Mouse (Mus musculus) lung, adult 18-20 months (tissue): ENCODE measurements around the gene Fkbp10.

Source experiments
- DNase-seq, 2 experiments: peaks; one replicate each; pipeline ENCODE4 v3.0.0; 2022; ENCODE audit warnings: mixed read lengths in 2 of 2

Fkbp10 gene

GRCm38 (mm10) chr11:100394353-100395074, 21.0 kb upstream of the Fkbp10 start:
- DNase-seq = no peak

DNA sequence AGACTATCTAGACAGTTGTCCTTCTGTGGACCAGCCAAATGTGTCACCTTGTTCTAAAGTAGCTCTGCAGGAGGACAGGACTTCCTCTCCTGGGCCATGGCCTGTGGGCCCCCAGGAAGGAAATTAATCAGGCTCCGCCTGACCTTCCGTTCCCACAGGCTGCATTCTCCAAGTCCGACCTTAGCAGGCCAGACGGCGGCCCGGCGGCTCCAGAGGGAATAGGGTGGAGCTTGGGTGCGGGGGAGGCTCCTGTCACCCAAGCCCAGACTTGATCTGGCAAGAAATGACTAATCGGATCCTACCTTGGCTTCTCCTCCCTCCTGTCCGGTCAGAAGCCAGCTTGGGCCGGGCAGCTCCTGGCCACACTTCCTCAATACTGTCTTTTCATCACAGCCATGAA, 20.3 kb upstream of the Fkbp10 start:
- peak; percentile 82 to 90 for DNase-seq

GRCm38 (mm10) chr11:100395861-100396631, 19.5 kb upstream of the Fkbp10 start:
- peak; percentile 68 to 76 for DNase-seq

DNA sequence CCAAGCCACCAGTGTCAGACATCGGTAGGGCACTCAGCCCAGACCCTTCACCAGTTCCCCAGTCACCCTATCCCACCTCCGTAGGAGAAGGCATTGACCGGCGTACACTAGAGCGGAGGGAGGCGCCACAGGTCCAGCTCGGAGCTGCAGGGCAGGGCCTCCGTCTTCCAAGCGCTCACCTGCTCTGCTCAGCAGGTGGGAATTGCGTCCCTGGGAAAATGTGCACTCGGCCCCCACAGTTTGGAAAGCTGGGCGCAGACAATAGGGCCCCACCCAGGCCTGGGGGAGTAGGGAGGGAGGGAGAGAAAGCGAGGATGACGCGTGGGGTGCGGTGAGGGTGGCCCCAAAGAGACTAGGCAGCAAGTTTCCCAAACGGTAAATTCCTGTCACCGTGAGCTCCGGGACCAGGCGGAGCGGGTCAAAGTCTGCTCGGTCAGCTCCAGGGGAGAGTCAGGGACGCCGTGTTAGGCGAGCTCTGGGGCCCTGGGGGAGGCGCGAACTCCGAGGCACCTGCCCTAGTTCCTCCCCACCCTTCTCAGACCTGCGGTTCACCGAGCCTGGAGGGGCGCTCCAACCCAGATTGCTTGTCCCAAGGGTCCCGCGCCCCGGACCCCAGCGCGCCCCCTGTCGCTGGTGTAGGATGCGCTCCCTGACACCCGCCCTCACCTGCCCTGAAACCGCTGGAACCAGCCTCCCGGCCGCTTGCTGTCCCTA, 18.5 kb upstream of the Fkbp10 start:
- peak; percentile 65 to 70 for DNase-seq

GRCm38 (mm10) chr11:100397600-100398389, 17.7 kb upstream of the Fkbp10 start, which contains the start of gene Jup:
Jup (minus strand) TSS chr11:100397763.
- DNase-seq = peak; percentile 100

- no peak for DNase-seq
These were observed 17.0 kb upstream of the Fkbp10 start for GRCm38 (mm10) chr11:100398517-100398916.

- DNase-seq = peak; percentile 52 to 70
These were observed 16.2 kb upstream of the Fkbp10 start for GRCm38 (mm10) chr11:100399320-100399719.

- DNase-seq = no peak
These were observed 15.6 kb upstream of the Fkbp10 start for GRCm38 (mm10) chr11:100399727-100400538.

DNA sequence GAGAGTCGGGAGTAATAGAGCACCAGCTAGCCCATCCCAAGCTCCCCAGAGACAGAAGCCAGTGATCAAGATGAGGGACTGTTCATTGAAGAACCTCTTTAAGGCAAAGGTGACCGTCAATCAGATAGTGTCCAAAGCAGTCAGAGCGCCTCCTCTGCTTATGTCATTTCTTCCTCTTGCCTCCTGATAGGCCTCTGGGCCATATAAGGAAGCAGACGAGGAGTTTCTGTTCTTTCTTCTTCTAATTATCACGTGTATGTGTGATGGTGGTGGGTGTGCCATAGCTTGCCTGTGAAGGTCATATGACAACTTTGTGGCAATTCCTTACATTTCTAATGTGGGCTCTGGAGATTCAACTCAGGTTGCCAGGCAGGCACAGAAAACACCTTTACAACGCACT, 14.7 kb upstream of the Fkbp10 start:
- no peak for DNase-seq

DNA sequence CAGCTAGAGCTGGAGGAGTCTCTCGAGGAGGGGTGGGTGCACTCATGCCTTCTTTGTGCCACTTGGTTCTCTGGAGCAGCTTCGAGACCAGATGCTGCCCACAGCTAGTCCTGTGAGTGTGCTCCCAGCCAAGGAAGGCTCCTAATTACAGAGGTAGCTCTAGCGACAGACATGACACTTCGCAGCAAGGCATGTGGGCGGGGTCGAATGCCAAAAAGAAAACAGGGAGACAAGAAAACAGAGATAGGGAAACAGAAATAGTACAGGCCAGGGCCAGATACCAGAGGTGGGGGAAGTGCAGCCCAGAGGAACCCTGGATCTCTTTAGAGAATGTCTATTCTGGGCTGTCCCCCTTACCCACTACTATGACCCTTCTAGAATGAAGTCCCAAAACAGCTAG, 13.3 kb upstream of the Fkbp10 start:
- DNase-seq = no peak

DNA sequence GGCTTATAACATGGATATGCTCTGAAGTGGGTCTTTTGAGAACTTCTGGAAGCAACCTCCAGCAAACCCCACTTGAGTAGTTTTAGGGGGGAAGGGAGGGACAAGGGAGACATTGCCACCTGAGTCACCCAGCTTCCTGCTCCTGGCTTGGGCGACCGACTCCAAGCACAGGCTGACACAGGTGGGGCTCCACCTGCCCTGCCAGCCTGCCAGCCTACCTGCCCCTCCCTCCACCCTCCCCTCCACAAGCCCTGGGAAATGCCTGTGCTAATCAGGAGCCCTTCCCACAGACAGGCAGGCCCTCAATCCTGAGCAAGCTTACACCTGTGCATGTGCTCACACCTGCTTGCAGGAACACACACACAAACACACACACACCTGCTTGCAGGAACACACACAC, 12.8 kb upstream of the Fkbp10 start:
- peak; percentile 74 to 84 for DNase-seq

GRCm38 (mm10) chr11:100403445-100404134, 11.9 kb upstream of the Fkbp10 start:
- no peak for DNase-seq

GRCm38 (mm10) chr11:100404456-100405074, 10.9 kb upstream of the Fkbp10 start:
- no peak for DNase-seq

DNA sequence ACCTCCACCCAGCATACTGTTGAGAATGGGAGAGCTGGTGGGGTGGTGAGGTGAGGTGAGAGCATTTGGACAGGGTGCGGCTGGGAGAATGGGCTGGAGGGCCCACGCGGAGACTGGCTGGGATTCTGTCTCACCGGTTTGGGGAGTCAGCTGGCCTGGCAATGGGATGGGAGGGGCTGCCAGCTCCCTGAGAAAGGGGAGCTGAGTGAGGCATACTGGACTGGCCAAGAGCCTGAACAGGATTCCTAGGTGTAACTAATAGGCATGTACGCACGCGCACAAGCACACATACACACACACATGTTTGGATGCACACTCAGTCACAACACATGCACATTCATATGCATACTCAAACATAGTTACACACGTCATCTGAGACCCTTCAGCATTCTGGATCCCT, 9.2 kb upstream of the Fkbp10 start:
- DNase-seq = peak; percentile 53 to 71

GRCm38 (mm10) chr11:100406995-100407705, 8.3 kb upstream of the Fkbp10 start:
- no peak for DNase-seq

DNA sequence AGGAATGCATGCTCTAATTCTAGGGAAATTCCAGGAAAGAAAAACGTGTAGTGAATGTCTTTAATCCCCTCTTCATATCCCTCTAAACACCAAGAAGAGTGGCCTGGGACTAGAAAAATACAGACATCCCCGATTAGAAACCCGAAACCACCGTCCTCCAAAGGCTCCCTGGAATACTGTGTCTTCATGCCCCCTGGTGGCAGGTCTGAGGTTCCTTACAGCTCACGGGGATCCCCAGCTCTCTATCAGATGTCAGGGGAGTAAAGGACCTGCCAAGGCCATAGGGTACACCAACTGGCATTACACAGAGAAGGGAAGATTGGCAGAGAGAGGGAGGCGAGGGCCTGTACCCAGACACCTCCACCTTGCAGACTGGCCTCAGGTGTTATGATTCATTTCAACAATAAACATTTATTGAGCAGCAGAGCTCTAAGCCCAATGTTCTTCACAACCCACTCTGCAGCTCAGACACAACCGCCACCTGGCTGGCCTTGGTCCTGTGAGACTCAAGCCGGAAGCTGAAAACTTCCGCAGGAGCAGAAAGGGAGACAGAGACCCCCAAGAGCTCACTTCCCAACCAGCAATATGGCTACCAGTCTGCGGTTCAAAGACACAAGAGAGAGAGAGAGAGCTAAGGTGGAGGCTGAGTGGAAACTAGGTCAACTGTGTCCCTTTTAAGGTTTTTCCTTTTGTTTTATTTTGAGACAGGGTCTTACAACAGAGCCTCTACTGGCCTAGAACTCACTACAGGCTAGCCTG, 7.2 kb upstream of the Fkbp10 start:
- DNase-seq = peak; percentile 76 to 84

- no peak for DNase-seq
These were observed 6.5 kb upstream of the Fkbp10 start for GRCm38 (mm10) chr11:100408835-100409462.

GRCm38 (mm10) chr11:100409686-100410085, 5.8 kb upstream of the Fkbp10 start:
- DNase-seq = peak in 1 of 2 experiments; percentile 41

GRCm38 (mm10) chr11:100411736-100412135, 3.8 kb upstream of the Fkbp10 start:
- no peak for DNase-seq
